Mouse (Mus musculus): Measurements from ENCODE around the gene Foxp2. TPM values are rescaled to one million over a fixed set of nuclear protein-coding genes. Genes with fewer than 3 reads are reported as not detected.

The Foxp2 gene
- 78.7 and 80.9 TPM in 2 replicates for polyA plus RNA-seq (2015; fragmentation: Nextera tagmentation; extraction: Ambion mirVana)

DNA sequence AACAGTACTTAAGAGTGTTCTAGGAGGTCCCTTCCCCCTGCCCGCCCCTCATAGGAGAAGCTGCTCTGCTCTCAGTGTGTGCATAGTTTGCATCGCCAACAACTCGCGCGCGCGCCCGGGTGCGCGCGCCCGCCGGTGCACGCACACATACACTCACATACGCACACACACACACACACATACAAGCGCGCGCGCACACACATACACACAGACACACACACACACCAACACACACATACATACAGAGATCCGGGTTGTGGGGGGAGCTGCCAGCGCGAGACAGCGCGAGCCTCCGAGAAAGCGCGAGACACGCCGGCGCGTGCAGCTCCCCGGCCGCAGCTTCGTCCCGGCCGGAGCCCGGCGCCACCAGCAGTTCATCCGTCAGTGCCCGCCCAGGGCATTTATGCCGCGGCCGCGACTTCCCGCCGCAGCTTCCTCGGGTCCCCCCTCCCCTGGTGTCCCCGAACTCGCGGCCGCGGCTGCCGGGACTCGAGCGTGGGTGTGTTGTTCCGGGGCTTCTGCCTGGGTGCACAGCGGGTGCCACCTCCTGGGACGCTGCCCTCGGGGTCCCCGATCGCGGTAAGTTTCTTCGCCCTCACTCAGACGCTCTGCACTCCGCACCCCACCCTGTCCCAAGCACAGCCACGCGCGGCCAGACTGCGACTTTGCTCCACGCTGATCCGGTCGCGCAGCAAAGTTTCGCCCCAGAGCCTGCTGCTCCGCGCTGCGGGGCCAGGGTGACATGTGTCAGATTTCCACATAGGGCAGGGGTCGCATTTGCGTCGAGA, at the start of gene Foxp2:
TSS of gene Foxp2 (plus strand) at position 167 of the 788 bp plus-strand sequence.
- H3K27me3 ChIP-seq (replicated peaks), result no peaks in the 10 kb centered on the region

DNA sequence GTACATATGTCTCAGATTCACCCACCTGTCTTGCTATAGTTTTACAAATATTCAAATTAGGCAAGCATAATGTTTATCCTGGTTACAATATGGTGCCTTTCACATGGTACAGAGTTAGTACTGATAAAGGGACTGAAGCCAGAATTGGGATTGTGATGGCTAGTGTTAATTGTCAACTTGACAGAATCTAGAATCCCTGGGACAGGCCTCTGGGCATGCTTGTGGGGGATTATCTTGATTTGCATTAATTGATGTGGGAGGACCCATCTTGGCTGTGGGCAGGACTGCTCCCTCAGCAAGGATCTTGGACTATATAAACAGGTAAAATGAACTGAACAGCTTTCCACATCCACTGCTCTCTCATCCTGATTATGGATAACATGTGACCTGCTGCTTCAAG, 15.9 kb upstream of the Foxp2 start:
- Histone ChIP-seq H3K9me3 (no peaks in the 10 kb centered on the region), H3K4me1 (no peaks in the 10 kb centered on the region), H3K36me3 (replicated peaks) (no peaks in the 10 kb centered on the region), H3K4me2 (no peak overlapping the region), H3K27me3 (replicated peaks) (no peaks in the 10 kb centered on the region), H3K27ac (no peak overlapping the region), H3K9ac (no peak overlapping the region), H3K4me3 (no peak overlapping the region)
- peak; percentile 78 for ATAC-seq (replicated peaks)

More for the DNA sequence above, at the start of gene Foxp2:
- no peaks in the 10 kb centered on the region for H3K36me3 ChIP-seq (replicated peaks)
- H3K4me2 ChIP-seq, result peak within 1 kb of the TSS; percentile 97
- peak within 1 kb of the TSS; percentile 72 for H3K27ac ChIP-seq
- peak; percentile 81 for ATAC-seq (replicated peaks)
- under 1% methylated on average over 80 of the region's 80 CpGs for WGBS
- H3K4me3 ChIP-seq, result peak within 1 kb of the TSS; percentile 94
- H3K4me1 ChIP-seq, result peaks cover 37% of the 10 kb centered on the region
- no peaks in the 10 kb centered on the region for H3K9me3 ChIP-seq
- H3K9ac ChIP-seq, result peak within 1 kb of the TSS; percentile 78

DNA sequence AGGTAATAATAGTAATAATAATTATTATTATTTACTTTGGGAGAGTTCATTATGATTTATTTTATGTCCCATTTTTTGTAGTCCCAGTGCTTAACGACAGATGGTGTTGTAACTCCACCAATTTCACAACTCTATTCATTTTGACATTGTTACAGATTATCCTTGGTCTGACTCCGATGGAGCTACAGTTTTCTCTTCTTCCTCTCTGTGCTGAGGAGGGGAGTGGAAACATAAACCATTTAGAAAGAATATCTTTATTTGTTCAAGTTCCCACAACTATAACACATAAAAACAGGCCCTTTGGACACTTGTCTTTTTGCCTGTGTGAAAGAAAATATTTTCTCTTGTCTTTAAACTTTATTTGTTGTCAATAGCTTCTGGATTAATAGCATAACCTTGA, 4.1 kb upstream of the Foxp2 start:
- H3K36me3 ChIP-seq (replicated peaks), result no peaks in the 10 kb centered on the region
- no peak overlapping the region for H3K27ac ChIP-seq
- H3K4me3 ChIP-seq, result no peak overlapping the region
- 0% methylated on average over 2 of the region's 2 CpGs for WGBS
- no peak overlapping the region for H3K9ac ChIP-seq
- ATAC-seq (replicated peaks), result no peak
- H3K9me3 ChIP-seq, result no peaks in the 10 kb centered on the region
- no peak overlapping the region for H3K4me2 ChIP-seq
- H3K4me1 ChIP-seq, result peaks cover 30% of the 10 kb centered on the region
- no peaks in the 10 kb centered on the region for H3K27me3 ChIP-seq (replicated peaks)

DNA sequence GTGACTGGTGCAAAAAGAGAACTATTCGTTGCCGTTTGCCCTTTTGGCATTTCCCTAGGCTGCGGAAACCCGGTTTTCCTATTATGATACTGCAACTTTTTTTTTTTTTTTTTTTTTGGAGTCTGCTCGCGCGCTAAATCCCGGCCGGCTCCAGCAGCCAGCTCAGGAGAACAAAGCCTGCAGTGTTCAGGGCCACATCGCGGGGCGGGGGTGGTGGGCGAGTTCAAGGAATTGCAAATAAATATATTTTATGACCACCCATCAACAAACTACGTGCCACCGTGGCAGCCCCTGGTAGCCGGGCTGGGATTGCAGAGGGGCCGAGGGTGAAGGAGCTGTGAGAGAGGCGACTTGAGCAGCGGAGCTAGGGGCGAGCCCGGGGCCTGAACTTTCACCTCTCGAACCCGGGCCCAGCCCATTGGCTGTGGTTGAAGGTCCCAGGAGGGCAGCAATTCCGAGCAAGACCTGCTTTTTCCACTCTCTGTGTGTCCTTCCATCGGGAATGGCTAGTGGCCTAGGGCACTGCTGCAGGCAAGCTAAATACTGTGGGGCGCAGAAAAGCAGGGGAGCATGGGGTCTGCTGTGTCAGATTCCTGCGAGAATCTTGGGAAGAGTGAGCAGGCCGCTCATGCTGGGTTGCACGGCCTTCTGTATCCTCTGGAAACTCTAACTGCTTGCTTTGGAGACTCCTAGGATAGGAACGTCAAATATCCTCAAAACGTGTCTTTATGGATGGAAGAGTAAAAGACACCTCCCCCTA, 2.9 kb upstream of the Foxp2 start:
- Histone ChIP-seq H3K4me2 (peak overlapping the region; percentile 97), H3K9ac (peak overlapping the region; percentile 26), H3K27ac (no peak overlapping the region), H3K27me3 (replicated peaks) (no peaks in the 10 kb centered on the region), H3K4me3 (peak overlapping the region; percentile 19), H3K4me1 (peaks cover 35% of the 10 kb centered on the region), H3K36me3 (replicated peaks) (no peaks in the 10 kb centered on the region), H3K9me3 (no peaks in the 10 kb centered on the region)
- WGBS, result 3% methylated on average over 31 of the region's 31 CpGs
- no peak for ATAC-seq (replicated peaks)

DNA sequence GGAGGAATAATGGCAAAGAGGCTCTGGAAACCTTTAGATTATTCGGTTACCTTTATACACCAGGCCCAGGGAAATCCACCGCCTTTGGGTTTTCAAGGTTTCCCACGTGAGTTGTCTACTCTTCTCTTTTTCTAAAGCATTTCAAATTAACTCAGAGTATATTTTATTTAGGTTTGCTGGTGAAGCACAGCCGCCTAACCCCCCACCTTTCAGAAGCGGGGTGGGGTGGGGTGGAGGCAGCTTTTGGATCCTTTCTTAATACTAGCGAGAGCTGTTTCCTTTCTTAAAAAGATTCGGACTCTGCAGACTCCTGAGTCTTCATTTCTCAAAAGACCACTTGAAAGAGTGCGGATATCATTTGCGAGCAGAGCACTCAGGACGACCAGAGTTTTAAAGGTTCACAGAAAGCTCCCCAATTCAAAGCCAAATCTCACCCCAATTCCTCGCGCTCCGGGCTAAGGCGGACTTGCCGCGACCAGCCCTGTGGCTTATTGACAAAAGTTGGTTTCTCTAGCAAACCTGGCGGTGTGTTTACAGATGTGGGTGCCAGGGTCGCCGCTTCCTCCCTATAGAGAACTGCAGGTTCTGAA, 2.0 kb upstream of the Foxp2 start:
- no peak for ATAC-seq (replicated peaks)
- H3K4me1 ChIP-seq, result peaks cover 37% of the 10 kb centered on the region
- no peaks in the 10 kb centered on the region for H3K27me3 ChIP-seq (replicated peaks)
- no peaks in the 10 kb centered on the region for H3K9me3 ChIP-seq
- H3K9ac ChIP-seq, result no peak overlapping the region
- no peaks in the 10 kb centered on the region for H3K36me3 ChIP-seq (replicated peaks)
- peak overlapping the region; percentile 97 for H3K4me2 ChIP-seq
- peak overlapping the region; percentile 94 for H3K4me3 ChIP-seq
- 7% methylated on average over 19 of the region's 19 CpGs for WGBS
- H3K27ac ChIP-seq, result no peak overlapping the region

DNA sequence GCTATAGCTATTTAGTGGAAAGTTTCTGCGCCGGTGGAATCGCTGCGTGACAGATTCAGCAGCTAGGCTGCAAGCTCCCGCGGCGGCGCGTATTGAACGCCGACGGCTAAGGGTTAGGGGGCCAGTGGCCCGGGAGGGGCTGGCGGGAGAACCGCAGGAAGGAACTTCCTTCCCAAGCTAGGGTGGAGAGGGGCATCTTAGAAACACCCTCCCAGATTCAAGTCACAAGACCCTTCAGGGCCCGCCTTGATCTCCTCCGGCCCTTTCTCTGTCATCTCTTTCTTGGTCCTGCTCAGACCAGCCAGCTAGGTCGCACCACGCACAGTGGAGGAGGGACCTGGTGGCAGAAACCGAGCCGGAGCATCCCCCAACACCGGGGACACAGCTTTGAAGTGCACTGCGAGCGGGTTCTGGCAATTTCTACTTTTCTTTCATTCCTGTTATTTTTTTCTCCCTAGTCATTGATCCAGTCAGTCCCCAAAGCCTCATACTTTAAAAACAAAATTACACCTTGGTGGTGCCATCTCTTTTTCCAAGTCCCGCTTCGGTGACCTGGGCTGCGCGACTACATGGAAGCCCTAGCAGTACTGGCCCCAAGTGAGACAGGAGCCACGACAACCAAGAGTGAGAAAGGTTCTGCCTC, 1.1 kb upstream of the Foxp2 start:
- peak overlapping the region; percentile 72 for H3K27ac ChIP-seq
- peak overlapping the region; percentile 78 for H3K9ac ChIP-seq
- peak overlapping the region; percentile 97 for H3K4me2 ChIP-seq
- ATAC-seq (replicated peaks), result peak; percentile 46
- no peaks in the 10 kb centered on the region for H3K9me3 ChIP-seq
- no peaks in the 10 kb centered on the region for H3K27me3 ChIP-seq (replicated peaks)
- H3K36me3 ChIP-seq (replicated peaks), result no peaks in the 10 kb centered on the region
- peak overlapping the region; percentile 94 for H3K4me3 ChIP-seq
- under 1% methylated on average over 29 of the region's 29 CpGs for WGBS
- peaks cover 37% of the 10 kb centered on the region for H3K4me1 ChIP-seq

DNA sequence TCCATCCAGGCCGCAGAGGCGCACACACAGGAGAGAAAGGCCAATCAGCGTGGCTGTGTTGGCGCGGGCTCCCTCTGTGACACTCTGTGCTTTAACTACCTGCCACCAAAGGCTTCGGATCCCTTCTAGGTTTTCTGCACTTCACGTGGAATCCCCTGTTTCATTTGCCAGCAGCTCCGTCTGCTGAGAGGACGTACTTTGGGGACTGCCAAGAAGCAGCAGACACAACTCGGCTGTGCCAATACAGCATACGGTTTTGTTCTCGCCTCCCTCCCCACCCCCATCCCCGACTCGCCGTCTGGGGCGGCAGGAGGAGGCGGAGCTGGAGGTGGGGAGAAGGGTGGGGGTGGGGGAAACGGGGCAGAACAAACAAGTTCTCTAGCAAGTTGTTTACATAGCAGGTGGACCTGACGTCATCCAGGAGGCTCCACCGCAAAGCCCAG, 549 bp upstream of the Foxp2 start:
- no peaks in the 10 kb centered on the region for H3K9me3 ChIP-seq
- peak overlapping the region; percentile 94 for H3K4me3 ChIP-seq
- ATAC-seq (replicated peaks), result peak; percentile 85
- H3K4me2 ChIP-seq, result peak overlapping the region; percentile 97
- under 1% methylated on average over 20 of the region's 20 CpGs for WGBS
- H3K4me1 ChIP-seq, result peaks cover 37% of the 10 kb centered on the region
- peak overlapping the region; percentile 78 for H3K9ac ChIP-seq
- peak overlapping the region; percentile 72 for H3K27ac ChIP-seq
- H3K36me3 ChIP-seq (replicated peaks), result no peaks in the 10 kb centered on the region
- no peaks in the 10 kb centered on the region for H3K27me3 ChIP-seq (replicated peaks)

DNA sequence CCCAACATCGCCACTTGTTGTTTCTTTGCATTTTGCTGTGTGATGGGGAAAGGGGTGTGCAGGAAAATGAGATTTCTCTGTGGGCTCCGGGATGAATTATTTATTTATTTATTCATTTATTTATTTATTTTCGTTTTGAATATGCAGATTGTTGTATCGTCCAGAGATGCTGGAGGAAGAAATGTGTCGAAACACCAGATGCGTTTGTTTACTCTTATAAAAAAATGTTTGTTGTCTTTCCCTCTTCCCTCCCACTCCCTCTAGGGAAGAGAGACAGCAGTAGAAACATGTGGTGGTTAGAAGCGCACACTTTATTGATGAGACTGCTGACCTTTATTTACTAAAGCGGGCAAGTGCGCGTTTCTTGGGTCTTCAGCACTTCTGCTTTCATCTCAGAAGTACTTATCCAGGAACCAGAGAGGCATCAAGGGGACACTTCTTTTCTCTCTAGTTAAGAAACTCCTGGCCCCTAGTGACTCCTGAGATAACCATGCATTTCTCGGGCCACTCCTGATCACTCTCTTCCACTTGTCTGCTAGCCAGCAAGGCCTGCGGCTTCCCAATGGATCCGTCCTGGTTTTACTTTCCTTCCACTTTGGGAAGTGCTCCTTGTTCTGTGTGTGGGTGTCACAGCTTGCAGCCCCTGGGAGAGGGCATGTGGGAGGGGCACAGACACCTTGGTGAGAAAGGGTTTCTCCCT, 972 bp downstream of the Foxp2 start:
- whole genome bisulfite sequencing, result 3% methylated on average over 13 of the region's 13 CpGs

DNA sequence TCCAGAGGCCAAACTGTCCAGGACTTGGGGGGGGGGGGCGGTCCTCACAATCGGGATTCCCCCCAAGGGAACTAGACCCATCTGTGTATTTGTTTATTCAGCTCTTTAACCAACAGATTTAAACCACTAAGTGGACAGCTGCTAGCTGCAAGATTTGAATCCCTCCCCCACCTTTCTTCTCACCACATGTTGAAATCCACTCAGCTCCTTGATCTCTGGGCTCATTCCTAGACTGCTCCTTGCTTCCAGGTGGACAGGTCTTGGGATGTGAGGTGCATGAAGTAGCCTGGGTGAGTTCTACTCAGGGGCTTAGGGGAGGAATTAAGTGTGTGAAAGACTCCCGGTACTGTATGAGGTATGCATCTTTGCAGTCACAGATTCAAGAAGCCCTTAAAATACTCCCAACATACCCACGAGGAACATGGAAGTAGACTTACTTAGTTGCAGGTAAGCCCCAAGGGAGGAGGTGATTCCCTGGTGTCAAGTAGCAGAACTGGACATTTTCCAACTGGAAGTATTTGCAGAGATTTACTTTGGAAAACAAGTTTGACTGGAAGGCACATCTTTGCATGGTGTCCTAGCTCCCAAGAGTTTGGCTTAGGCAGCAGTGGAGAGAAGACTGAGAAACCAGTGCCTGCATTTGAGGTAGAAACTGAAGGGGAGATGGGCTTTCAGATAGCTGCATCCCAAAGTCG, 2.3 kb downstream of the Foxp2 start:
- Histone ChIP-seq H3K36me3 (replicated peaks) (no peaks in the 10 kb centered on the region), H3K9me3 (no peaks in the 10 kb centered on the region), H3K27ac (no peak overlapping the region), H3K27me3 (replicated peaks) (no peaks in the 10 kb centered on the region), H3K4me3 (peak overlapping the region; percentile 10; the same call in 1 of the 2 replicates), H3K4me2 (peak overlapping the region; percentile 97), H3K9ac (no peak overlapping the region), H3K4me1 (peaks cover 29% of the 10 kb centered on the region)
- WGBS, result 40% methylated on average over 5 of the region's 5 CpGs
- no peak for ATAC-seq (replicated peaks)

More for the DNA sequence above, 972 bp downstream of the Foxp2 start:
- H3K9ac ChIP-seq, result peak overlapping the region; percentile 78
- H3K4me1 ChIP-seq, result peaks cover 37% of the 10 kb centered on the region
- no peaks in the 10 kb centered on the region for H3K9me3 ChIP-seq
- peak overlapping the region; percentile 94 for H3K4me3 ChIP-seq
- ATAC-seq (replicated peaks), result no peak
- H3K27me3 ChIP-seq (replicated peaks), result no peaks in the 10 kb centered on the region
- peak overlapping the region; percentile 72 for H3K27ac ChIP-seq
- no peaks in the 10 kb centered on the region for H3K36me3 ChIP-seq (replicated peaks)
- peak overlapping the region; percentile 97 for H3K4me2 ChIP-seq

DNA sequence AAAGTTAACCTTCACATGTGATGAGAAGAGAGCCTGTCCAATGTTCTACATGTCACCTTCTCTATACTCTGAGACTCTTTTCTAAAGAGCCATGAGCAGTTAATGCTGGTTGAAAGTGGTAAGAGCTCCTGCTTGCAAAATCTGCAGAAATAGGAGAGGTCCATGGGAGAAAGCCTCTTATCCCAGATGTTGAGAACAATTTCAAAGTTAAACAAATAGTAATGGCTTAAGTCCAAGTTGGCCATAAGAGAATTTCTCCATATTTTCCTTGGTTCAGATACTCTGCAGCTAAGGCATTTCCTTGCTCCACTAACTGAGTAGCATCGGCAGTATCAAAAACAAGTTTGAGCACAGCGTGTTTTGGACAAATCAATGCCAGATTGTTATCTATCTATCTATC, 13.9 kb downstream of the Foxp2 start:
- no peaks in the 10 kb centered on the region for H3K4me1 ChIP-seq
- 83% methylated on average over 2 of the region's 2 CpGs for WGBS
- H3K36me3 ChIP-seq (replicated peaks), result no peaks in the 10 kb centered on the region
- H3K27me3 ChIP-seq (replicated peaks), result no peaks in the 10 kb centered on the region
- H3K4me2 ChIP-seq, result no peak overlapping the region
- H3K9ac ChIP-seq, result no peak overlapping the region
- no peak overlapping the region for H3K4me3 ChIP-seq
- ATAC-seq (replicated peaks), result no peak
- no peak overlapping the region for H3K27ac ChIP-seq
- no peaks in the 10 kb centered on the region for H3K9me3 ChIP-seq

DNA sequence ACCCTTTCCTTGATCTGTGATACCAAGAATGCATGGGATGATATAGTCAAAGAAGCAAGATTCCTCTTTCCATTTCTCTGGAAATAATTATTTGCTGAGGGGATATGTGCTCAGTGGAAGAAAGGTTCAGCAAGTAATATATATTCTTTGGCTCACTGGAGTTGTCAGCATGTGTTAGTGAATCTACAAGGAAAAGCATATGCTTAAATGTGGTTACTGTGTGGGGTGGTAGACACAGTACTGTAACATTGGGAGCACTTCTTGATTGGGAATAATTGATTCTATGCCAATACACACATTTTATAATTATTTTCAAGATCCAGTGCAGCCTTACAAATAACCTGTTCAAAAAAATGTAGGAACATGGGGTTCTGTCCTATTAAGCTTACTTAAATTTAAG, 21.6 kb downstream of the Foxp2 start:
- H3K9me3 ChIP-seq, result no peaks in the 10 kb centered on the region
- no peaks in the 10 kb centered on the region for H3K36me3 ChIP-seq (replicated peaks)
- H3K27me3 ChIP-seq (replicated peaks), result no peaks in the 10 kb centered on the region
- H3K27ac ChIP-seq, result no peak overlapping the region
- no peak overlapping the region for H3K4me2 ChIP-seq
- H3K9ac ChIP-seq, result no peak overlapping the region
- ATAC-seq (replicated peaks), result no peak
- no peak overlapping the region for H3K4me3 ChIP-seq
- no peaks in the 10 kb centered on the region for H3K4me1 ChIP-seq
